Mouse (Mus musculus) kidney, embryonic 16.5 days (tissue): Measurements from ENCODE around the gene Hist1h3e. TPM values are rescaled to one million over a fixed set of nuclear protein-coding genes. Genes with fewer than 3 reads are reported as not detected.
"Not testable (repeated sequence)": the region's sequence is repeated elsewhere in the genome, so short reads cannot be mapped to it uniquely, and the experiment has no call there.

ENCODE experiments used
- ATAC-seq: fragments of 200-750 bp; cut with Nextera tagmentation; 2 replicates; pipeline ENCODE4 v1.8.0; 2017; ENCODE audit warnings: moderate TSS enrichment; ENCODE audit not compliant: low FRiP score, low TSS enrichment
- H3K27ac ChIP-seq: fragments of 300-500 bp; sonication (generic); 2 replicates; pipeline ENCODE4 v1.5.1; 2014; ENCODE audit warnings: low read length
- H3K27me3 ChIP-seq: fragments of 300-500 bp; sonication (generic); 2 replicates; pipeline ENCODE4 v1.6.1; 2014; ENCODE audit warnings: low read length, control low read depth, mixed read lengths; ENCODE audit not compliant: insufficient read depth
- H3K36me3 ChIP-seq: fragments of 300-500 bp; sonication (generic); 2 replicates; pipeline ENCODE4 v1.6.1; 2014; ENCODE audit warnings: low read length, control low read depth, mixed read lengths; ENCODE audit not compliant: insufficient read depth
- H3K4me1 ChIP-seq: fragments of 300-500 bp; sonication (generic); 2 replicates; pipeline ENCODE4 v1.6.1; 2014; ENCODE audit warnings: low read length, control low read depth, mixed read lengths; ENCODE audit not compliant: insufficient read depth
- H3K4me2 ChIP-seq: fragments of 300-500 bp; sonication (generic); replicated peaks from 2 replicates; pipeline ENCODE4 v1.6.1; 2014; ENCODE audit warnings: low read depth, low read length
- H3K4me3 ChIP-seq: fragments of 300-500 bp; sonication (generic); 2 replicates; pipeline ENCODE4 v1.5.1; 2014; ENCODE audit warnings: mild to moderate bottlenecking, low read length
- H3K9ac ChIP-seq: fragments of 300-500 bp; sonication (generic); replicated peaks from 2 replicates; pipeline ENCODE4 v1.6.1; 2014; ENCODE audit warnings: low read length
- H3K9me3 ChIP-seq: fragments of 300-500 bp; sonication (generic); 2 replicates; pipeline ENCODE4 v1.6.1; 2016; ENCODE audit warnings: low read length, control low read depth
- WGBS: fragments of 180-500 bp; shearing (Covaris S2); extraction: QIAGEN DNeasy Blood & Tissue Kit; methylation state at CpG from one replicate; pipeline ENCODE4 v1.1.7; 2014; 5-methylcytosine and 5-hydroxymethylcytosine counted together
- polyA plus RNA-seq: library from polyadenylated mRNA; unstranded; fragments of >200 nt; fragmentation: Nextera tagmentation; extraction: Ambion mirVana; gene quantifications from 2 replicates; pipeline ENCODE4 v1.2.1, GENCODE M21; 2015

Gene Hist1h3e
- polyA plus RNA-seq, 1 experiment from 2014 or later: 4.7 TPM

GRCm38 (mm10) chr13:23541497-23541896, 20.7 kb downstream of the Hist1h3e start:
- no peak overlapping the region for H3K9ac ChIP-seq
- WGBS: 82% methylated on average over 3 of the region's 3 CpGs
- no peak overlapping the region for H3K27ac ChIP-seq
- H3K36me3 ChIP-seq: no peaks in the 10 kb centered on the region
- peaks cover 15% of the 10 kb centered on the region for H3K4me1 ChIP-seq
- no peaks in the 10 kb centered on the region for H3K9me3 ChIP-seq
- no peak overlapping the region for H3K4me2 ChIP-seq
- ATAC-seq: no peak
- no peaks in the 10 kb centered on the region for H3K27me3 ChIP-seq
- H3K4me3 ChIP-seq: no peak overlapping the region

GRCm38 (mm10) chr13:23539821-23540220, 22.3 kb downstream of the Hist1h3e start:
- H3K4me3 ChIP-seq, H3K4me2 ChIP-seq, H3K9ac ChIP-seq, H3K36me3 ChIP-seq, H3K9me3 ChIP-seq, H3K27ac ChIP-seq, ATAC-seq, H3K27me3 ChIP-seq: not testable (repeated sequence)
- H3K4me1 ChIP-seq: peaks cover 20% of the 10 kb centered on the region
- WGBS: 67% methylated on average over 1 of the region's 1 CpGs

- no peak overlapping the region for H3K4me2 ChIP-seq
- 63% methylated on average over 5 of the region's 5 CpGs for WGBS
Measured at GRCm38 (mm10) chr13:23538249-23538648, 23.9 kb downstream of the Hist1h3e start.

GRCm38 (mm10) chr13:23537006-23537710, 25.0 kb downstream of the Hist1h3e start:
- Histone ChIP-seq H3K4me2 (peak overlapping the region; percentile 72), H3K9ac (no peak overlapping the region), H3K4me3 (peak overlapping the region; percentile 27), H3K36me3 (no peaks in the 10 kb centered on the region), H3K4me1 (peaks cover 39% of the 10 kb centered on the region), H3K27ac (0 out of 2 replicates have a peak overlapping the region, but pooled peaks have one; percentile 0), H3K27me3 (no peaks in the 10 kb centered on the region), H3K9me3 (no peaks in the 10 kb centered on the region)
- ATAC-seq: no peak
- WGBS: 67% methylated on average over 3 of the region's 3 CpGs

More at GRCm38 (mm10) chr13:23538249-23538648, 23.9 kb downstream of the Hist1h3e start:
- no peak for ATAC-seq
- Histone ChIP-seq H3K36me3 (no peaks in the 10 kb centered on the region), H3K4me3 (no peak overlapping the region), H3K27ac (no peak overlapping the region), H3K27me3 (no peaks in the 10 kb centered on the region), H3K4me1 (peaks cover 28% of the 10 kb centered on the region), H3K9ac (no peak overlapping the region), H3K9me3 (no peaks in the 10 kb centered on the region)

GRCm38 (mm10) chr13:23536076-23536822, 25.9 kb downstream of the Hist1h3e start:
- Histone ChIP-seq H3K4me3 (peak overlapping the region; percentile 61), H3K4me1 (peaks cover 39% of the 10 kb centered on the region), H3K4me2 (peak overlapping the region; percentile 72), H3K9ac (peak overlapping the region; percentile 70), H3K9me3 (no peaks in the 10 kb centered on the region), H3K27me3 (no peaks in the 10 kb centered on the region), H3K27ac (peak overlapping the region; percentile 79), H3K36me3 (no peaks in the 10 kb centered on the region)
- ATAC-seq: no peak
- 17% methylated on average over 7 of the region's 7 CpGs for WGBS

- under 1% methylated on average over 32 of the region's 62 CpGs for WGBS
- Histone ChIP-seq H3K4me3 (peak within 1 kb of the TSS; percentile 61), H3K9ac (peak within 1 kb of the TSS; percentile 82), H3K4me1 (peaks cover 35% of the 10 kb centered on the region), H3K4me2 (peak within 1 kb of the TSS; percentile 72), H3K27ac (peak within 1 kb of the TSS; percentile 89)
- H3K36me3 ChIP-seq, H3K9me3 ChIP-seq, H3K27me3 ChIP-seq: not testable (repeated sequence)
- peak; percentile 92 for ATAC-seq
Measured at GRCm38 (mm10) chr13:23535137-23536075, 26.8 kb downstream of the Hist1h3e start, which contains the start of gene Hist1h3g. Gene Hist1h3g, plus strand, starts transcription at chr13:23535422.

GRCm38 (mm10) chr13:23534368-23535131, 27.6 kb downstream of the Hist1h3e start:
- Histone ChIP-seq H3K9ac (peak overlapping the region; percentile 82), H3K27ac (peak overlapping the region; percentile 89), H3K9me3 (no peaks in the 10 kb centered on the region), H3K4me2 (peak overlapping the region; percentile 72), H3K4me3 (peak overlapping the region; percentile 61), H3K36me3 (no peaks in the 10 kb centered on the region), H3K4me1 (peaks cover 34% of the 10 kb centered on the region), H3K27me3 (no peaks in the 10 kb centered on the region)
- no peak for ATAC-seq
- under 1% methylated on average over 15 of the region's 15 CpGs for WGBS

GRCm38 (mm10) chr13:23533560-23534367, 28.4 kb downstream of the Hist1h3e start, which contains the start of gene Hist1h2af:
Gene Hist1h2af, plus strand, starts transcription at chr13:23533906.
- ATAC-seq: peak; percentile 50
- under 1% methylated on average over 21 of the region's 53 CpGs for WGBS
- Histone ChIP-seq H3K4me1 (peaks cover 38% of the 10 kb centered on the region), H3K4me3 (peak within 1 kb of the TSS; percentile 61), H3K27ac (peak within 1 kb of the TSS; percentile 98), H3K4me2 (peak within 1 kb of the TSS; percentile 72), H3K9ac (peak within 1 kb of the TSS; percentile 82)
- not testable (repeated sequence) for H3K27me3 ChIP-seq, H3K36me3 ChIP-seq, H3K9me3 ChIP-seq
